Mouse (Mus musculus) 3T3-L1 (cell line): ENCODE data around the gene Tnfsf13.
"Not testable (repeated sequence)": the region's sequence is repeated elsewhere in the genome, so short reads cannot be mapped to it uniquely, and the experiment has no call there.

ENCODE experiments used
- DNase-seq: peaks from one replicate; pipeline ENCODE4 v3.0.0-alpha.2; 2015; ENCODE audit warnings: low read depth, low spot score

Tnfsf13 gene

DNA sequence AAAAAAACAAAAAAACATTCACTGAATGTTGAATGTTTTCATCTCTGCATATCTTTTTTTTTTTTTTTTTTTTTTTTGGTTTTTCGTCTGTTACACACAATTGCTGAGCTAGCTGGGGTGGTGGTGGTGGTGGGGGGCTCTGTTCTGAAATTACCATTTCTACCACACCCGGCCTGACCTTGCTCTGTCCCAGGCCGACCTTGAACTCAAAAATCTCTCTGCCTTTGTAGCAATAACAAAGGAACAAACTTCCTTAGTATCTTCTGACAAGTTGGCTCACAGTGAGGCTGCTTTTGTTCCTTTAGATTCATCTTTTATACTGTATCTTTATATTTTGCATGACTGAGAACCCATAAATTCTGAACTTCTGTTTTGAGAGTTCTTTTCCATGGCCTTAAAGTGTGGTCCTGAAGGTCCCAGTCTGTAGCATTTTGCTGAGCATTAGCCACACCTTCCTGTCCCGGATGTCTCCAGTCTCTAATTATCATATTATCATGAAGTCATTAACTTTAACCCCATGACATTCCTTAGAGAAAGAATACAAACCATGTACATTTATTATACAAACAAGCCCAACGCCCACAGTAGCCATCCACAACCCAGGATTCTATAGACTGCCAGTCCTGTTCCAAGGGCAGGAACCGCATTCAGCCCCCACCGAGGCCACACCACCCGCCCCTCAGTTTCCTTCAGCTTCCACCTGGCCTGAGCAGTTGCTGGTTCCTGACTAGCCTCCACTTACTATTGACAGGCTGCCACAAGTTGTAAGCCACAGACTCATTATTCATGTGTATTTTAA is 18.4 kb upstream of the Tnfsf13 start:
- DNase-seq = no peak

DNA sequence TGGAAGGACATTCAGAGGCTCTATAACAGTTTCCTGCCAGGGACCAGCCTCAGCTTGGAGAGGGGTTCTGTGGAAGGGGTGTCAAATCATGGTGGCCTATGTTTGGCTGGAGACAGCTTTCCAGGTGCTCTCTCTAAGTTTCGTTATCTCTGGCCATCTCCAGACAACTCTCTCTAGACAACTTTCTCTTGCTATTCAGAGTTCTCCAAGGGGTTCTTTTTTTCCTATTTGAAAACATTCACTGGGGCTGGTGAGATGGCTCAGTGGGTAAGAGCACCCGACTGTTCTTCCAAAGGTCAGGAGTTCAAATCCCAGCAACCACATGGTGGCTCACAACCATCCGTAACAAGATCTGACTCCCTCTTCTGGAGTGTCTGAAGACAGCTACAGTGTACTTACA is 17.8 kb upstream of the Tnfsf13 start:
- not testable (repeated sequence) for DNase-seq

DNA sequence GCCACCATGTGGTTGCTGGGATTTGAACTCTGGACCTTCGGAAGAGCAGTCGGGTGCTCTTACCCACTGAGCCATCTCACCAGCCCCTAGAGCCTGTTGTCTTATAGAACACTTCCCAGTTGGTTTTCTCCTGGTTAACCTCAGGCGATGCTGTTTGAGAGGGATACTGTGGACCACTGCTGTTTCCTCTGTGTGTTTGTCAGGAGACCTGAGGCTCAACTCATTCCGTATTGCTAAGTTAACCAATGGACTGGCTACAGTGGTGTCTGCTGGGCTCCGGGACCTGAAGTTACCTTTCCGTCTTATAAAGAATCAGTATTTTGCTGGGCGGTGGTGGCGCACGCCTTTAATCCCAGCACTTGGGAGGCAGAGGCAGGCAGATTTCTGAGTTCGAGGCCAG is 17.3 kb upstream of the Tnfsf13 start:
- not testable (repeated sequence) for DNase-seq

DNA sequence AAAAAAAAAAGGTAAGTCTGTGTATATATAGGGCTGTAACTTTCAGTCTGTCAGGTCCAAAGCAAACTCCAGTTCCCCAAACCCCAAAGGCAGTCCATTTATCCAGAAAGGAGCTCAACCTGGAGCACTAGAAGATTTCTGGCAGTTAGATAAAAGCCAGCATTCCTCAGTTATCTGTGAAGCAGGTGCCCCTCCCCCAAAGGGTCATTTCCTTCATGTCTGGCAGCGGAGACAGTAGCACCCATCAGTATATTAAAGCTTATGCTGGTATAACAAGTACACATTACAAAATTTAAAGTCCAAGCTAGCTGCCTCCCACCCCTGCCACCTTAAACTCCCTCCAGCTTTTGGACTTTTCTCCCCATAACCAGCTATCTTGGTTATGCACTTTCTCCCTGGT is 14.0 kb upstream of the Tnfsf13 start:
- no peak for DNase-seq

DNA sequence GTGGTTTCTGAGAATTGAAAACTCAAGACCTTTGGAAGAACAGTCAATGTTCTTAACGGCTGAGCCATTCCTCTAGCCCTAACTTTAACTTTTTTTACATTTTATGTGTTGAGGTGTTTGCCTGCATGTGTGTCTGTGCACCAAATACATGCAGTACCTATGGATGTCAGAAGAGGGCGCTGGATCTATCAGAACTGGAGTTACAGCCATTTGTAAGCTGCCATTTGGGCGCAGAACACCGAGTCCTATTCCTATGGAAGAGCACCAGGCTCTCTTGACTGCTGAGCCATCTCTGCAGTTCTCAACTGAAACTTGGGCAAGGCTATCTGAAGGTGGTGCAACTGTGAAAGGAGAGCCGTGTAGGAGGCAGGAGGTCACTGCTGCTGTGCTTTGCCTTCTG is 13.0 kb upstream of the Tnfsf13 start:
- DNase-seq = no peak

DNA sequence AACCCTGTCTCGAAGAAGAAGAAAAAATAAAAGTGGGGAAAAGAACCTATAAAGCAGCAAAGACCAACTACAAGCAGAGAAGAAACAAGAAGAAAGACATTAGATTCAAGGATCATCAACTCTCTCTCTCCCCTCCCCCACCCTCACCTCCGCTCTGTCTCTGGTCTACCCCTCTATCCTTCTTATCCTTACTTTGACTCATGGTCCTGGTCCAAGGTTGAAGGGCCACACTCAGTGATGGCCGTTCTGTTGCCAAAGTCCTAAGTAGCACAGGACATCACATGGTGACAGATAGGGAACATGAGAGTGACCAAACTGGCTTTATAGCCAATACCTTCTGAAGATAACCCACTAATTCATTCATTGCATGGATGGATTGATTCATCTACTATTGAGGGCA is 11.8 kb upstream of the Tnfsf13 start:
- no peak for DNase-seq

DNA sequence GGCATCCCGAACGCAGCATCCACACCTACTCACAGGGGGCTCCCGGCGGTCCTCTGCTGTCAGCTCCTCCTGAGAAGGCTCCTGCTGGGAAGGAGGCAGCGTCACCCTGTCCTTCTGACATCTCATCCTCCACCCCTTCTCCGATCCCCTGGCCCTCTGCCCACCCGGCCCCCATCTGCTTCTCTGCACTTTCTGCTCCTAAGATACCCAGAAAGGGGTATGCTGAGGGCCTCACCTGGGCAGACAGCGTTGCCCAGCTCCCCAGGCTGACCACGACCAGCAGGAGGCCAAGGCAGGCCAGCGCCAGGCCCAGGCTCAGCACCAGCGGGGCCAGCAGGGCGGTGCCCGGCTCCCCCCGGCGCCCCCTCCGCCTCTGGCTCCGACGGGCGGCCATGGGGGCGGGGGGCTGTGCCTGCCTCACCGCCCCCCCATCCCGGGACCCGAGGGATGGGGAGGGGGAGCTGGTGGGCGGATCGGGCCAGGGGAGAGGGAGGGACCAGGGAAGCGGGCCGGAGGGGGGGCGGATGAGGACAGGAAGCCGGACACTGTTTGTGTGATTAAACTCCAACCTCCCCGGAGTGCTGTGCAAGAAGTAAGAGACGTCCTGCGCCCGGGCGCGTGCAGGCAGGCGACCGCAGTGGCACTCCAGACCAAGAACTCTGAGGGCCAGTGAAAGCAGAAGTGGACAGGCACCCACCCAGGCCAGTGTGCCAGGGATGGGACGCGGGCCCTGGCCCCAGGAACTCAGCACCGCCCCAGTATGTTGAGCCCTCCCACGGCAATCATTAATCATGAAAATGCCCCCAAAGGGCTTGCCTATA is 10.0 kb upstream of the Tnfsf13 start, which contains the start of the genes Tnfsf12 and Tnfsfm13:
Tnfsf12 (minus strand) TSS at position 489 of the 821 bp plus-strand sequence.
Tnfsfm13 (minus strand) TSS at position 738 of the 821 bp plus-strand sequence.
- DNase-seq = peak; percentile 68

DNA sequence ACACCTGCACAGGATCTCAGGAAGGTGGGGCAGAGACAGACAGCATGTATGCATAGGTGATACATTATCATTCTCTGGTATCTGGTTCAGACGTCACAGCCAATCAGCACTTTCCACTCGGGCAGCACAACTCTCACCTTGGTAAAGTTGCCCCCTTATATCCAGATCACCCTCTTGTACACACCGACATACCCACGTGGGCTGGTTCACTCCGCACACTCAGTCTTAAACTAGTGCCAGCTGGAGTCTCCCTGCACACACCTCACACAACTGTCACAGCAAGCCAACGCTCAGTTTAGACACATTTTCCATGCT is 9.4 kb upstream of the Tnfsf13 start:
- no peak for DNase-seq

DNA sequence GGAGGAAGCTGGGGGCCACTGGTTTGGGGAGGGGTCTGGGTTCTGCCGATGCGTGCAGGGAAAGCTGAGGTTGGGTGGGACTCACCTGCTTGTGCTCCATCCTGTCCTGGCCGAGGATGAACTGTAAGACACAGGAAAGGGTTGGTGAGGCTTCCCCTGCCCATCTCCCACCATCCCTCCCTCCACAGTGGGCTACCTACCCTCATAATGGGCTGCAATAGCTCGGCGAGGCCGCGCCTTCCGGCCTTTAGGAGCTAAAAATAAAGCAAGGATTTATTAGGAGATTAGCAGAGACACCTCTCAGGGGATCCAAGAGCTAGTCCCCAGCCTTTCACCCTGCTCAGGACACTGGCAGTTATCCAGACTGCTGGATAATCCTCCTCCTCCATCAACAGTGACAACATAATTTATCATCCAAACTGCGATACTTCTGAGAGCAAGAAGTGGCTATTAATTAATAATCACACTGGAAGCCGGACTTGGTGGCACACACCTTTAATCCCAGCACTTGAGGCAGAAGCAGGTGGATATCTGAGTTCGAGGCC is 7.9 kb upstream of the Tnfsf13 start:
- no peak for DNase-seq

DNA sequence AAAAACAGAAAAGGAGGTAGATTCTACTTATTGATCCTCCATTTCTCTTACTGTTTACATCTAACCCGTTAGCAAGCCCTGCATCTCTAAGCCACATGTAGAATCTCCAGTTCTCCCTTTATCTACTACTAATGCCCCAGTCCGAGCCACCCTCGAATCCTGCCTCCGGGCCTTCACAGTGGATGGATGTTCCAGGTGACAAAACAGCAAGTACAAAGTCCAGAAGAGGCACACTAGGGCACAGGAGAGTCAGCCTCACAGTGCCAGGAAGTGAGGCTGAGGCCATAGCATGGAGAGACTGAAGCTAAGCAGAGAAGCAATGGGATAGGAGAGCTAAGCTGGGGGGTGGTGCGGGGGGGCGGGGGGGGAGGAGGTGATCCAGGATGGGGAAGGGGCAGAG is 7.3 kb upstream of the Tnfsf13 start:
- no peak for DNase-seq

DNA sequence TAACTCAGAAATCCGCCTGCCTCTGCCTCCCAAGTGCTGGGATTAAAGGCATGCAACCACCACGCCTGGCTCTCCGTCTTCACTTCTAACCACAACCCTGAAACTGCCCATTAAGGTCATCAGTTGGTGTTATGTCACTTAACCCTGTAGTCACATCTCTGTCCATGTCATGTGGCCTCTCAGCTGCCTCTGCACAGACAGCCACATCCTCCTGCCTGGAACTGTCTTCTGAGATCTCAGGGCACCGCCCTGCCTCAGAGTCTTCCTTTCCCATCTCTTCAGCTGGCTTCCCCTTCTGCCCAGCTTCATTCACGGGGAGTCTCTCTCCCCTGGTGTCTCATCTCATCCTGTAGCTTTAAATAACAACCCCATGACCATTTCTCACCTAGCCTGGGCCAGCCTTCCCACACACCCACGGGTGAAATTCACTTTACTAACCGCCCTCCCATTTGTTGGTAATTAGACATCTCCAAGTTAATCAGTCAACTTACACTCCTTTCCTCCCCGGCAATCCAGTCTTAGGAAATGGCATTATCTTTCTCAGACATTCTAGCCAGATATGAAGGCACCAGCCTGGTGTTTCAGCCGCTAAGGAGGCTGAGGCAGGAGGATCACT is 6.7 kb upstream of the Tnfsf13 start:
- no peak for DNase-seq

DNA sequence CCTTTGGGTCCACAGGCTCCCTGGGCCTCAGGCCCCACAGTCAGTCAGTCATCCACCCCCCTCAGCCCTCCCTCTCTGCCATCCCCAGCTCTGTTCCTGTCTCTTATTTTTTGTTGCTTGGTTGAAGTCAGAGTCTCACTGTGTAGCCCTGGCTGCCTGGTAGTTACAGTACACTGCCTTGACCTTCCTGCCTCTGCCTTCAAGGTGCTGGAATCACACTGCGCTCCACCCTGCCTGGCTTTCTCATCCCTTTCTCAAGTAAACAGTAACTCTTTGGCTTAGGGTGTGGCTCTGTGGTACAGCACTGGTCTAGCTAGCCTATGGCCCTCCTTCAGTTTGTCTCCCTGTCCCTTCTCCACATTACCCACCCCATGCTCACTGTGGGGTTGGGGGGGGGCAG is 4.3 kb upstream of the Tnfsf13 start:
- no peak for DNase-seq

DNA sequence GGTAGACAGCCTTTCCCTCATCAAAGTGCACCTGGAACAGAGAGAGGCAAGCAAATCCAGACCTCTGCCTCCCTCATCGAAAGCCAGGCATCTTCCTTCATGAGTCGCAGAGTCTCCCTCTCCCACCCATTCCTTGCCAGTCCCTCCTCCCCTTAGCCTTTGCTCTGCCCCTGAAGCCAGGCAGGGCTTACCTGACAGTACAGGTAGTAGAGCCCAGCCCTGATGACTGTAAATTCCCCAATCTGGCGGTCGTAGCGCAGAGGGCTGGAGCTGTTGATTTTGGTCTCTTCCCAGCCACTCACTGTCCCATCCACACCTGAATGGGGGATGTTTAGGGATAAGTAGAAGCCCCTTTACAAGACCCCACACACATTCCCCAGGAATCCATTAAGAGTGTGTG is 1.5 kb upstream of the Tnfsf13 start:
- no peak for DNase-seq

DNA sequence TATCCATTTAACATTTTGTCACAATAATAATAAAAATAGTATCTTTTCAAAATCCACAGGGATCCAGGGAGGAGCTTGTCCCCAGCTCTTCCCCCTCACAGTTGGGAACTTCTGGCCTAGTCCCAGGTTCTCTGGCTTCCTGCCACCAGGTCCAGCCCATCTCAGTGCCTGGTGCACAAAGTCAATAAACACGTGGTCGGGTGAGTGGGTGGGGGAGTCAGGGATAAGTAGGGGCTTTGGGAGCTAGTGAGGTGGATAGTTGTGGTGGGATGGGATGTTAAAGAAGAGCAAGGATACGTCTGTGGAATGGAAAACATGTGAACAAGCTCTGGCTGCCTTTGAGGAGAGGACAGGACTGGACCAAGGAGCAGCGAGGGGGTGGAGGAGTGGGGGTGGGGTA is 793 bp upstream of the Tnfsf13 start:
- DNase-seq = peak; percentile 59

DNA sequence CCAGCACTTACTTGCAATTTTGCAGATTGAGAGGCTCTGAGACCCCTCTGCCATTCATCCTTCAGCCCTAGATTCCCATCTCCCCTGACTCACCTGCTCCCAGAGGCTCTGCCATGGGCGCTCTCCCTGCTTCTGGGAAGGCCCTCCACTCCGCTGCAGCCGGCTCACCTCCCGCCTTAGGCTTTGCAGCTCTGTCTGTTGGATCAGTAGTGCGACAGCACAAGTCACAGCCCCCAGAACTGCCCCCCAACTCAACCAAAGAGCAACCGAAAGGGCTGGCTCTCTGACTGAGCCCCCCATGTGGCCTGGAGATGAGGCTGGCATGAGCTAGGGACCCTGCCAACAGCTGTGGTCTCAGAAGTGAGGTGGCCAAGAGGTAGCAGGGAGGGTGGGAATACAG is 648 bp downstream of the Tnfsf13 start:
- DNase-seq = no peak

DNA sequence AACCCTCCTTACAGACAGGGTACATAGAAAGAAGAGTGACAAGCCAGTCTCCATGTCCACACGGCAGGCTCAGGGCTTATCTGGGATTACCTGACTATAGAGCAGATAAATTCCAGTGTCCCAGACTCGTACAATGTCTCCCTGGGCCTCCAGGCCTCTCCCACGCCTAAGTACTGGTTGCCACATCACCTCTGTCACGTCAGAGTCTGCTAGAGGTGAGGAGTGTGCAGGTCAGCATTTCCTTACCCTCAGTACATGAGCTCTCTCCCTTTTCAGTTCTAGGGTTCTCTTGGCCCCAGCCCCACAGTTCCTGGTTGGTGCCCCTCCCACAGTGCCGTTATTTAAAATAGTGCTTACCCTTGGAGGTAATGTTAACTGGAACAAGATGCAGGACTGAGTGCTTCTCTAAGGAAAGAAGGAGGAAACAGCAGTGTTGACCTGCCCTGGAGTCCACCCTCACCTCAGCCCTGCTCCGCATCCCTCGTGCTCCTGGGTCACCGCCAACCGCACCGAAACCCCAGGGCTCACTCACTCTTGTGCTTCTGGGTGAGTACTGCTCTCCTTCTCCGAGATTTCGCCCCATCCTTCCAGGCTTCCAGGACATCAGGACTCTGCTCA is 1.3 kb downstream of the Tnfsf13 start:
- DNase-seq = no peak

DNA sequence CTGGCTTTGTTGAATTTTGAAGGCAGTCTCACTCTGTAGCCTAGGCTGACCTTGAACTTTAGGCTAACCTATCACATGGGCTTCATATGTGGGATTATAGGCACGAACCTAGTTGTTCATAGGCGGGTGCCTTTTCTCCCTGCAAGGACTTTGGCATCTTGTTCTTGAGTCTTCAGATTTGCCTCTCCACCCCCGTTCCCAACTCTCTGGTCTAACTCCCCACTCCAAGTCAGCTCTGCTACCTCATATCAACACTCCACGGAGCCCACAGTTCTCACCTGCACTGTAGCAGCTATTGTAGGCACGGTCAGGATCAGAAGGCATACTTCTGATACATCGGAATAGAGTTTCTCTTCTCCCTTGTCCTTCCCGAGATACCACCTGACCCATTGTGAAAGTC is 2.0 kb downstream of the Tnfsf13 start:
- no peak for DNase-seq

DNA sequence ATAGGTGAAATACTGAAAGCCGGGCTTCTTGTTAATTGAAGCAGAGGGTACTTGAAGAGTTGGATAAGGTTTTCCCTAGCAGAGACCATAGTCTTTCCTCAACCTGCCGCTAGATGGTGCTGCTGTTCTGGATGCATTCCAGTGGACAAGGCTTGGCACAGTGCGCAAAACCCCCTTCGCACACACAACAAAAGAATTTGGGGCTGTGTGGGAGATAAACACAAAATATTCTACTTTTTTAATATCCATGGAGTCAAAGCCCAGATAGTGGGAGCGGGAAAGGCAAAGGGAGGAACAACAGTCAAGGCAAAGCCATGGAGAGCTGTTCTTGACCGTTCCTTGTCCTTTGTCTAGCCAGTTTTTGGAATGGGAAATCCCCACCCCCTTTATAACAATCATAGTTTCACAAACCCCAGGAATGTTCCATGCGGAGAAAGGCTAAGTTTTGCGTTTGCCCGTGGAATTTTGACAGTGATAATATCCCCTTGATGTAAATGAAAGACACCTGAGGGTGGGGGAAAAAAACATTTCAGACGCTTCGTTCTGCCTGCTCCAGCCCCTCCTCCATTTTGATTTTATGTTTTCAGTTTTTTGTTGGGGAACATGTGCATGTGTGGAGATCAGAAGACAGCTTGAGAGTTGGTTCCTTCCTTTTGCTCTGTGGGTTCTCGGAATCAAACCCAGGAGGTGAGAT is 2.6 kb downstream of the Tnfsf13 start:
- DNase-seq = peak; percentile 93

DNA sequence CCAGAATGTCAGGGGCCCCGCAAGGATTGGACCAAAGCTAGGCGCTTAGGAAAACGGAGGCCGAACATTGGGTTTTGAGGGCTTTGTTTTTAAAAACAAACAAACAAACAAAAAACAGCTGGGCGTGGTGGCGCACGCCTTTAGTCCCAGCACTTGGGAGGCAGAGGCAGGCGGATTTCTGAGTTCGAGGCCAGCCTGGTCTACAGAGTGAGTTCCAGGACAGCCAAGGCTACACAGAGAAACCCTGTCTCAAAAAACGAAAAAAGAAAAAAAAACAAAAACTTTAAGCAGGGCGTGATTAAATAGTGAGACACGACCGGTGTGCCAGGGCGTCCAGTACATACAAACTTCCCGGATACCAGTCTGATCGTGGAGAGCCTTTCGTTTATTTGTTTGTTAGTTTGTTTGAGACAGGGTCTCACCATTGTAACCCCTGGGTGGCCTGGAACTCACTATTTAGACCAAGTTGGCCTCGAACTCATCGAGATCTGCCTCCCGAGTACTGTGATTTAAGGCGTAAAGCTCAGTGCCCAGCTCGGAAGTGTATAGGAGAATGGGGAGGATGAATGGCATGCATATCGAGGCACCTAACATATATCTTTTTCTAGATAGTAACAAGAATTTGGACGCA is 3.3 kb downstream of the Tnfsf13 start:
- no peak for DNase-seq

DNA sequence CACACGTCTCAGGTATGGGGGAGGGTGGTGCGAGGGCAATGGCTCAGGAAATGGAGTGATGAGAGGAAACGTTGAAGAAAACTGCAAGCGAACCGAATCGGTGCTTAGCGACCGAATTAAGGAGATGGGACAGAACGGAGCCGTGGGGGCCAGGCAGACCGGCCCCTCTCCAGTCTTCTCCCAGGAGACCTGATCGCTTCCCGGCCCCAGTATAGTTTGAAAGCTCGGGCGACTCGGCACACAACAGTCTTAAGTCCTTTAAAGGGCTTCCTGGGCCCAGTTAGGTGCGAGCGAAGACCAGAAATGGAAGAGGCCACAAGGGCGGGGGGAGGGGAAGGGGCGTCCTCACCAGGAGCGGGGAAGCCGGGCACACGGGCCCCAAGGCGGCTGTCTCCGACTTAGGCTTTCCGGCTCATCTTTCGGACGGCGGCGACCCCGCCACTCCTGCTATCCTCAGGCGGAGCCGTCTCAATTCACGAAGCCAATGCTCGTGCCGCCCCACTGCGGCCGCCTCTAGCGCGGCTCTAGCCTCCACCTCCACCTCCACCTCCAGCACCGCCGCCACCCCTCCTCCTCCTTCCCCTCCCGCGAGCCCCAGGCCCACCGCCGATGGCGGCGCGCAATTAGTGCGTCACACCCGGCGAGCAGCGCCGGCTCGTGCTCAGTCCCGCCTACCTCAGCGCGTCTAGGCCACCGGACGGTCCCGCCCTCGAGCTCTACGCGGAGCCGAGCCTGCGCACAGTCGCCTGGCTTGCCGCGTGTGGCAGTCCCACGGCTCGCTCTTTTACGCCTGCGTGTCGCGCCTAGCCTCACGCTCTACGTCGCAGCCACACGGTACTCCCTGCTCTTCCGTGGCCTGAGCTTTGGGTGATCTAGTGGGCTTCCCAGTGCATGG is 4.0 kb downstream of the Tnfsf13 start, which contains the start of gene Senp3:
Senp3 (minus strand) TSS at position 771 of the 895 bp plus-strand sequence.
- DNase-seq = peak; percentile 92
